Mouse (Mus musculus) ovary, postnatal 14 days (tissue): ENCODE data around the gene Tmem106a.
"Not testable (repeated sequence)": the region's sequence is repeated elsewhere in the genome, so short reads cannot be mapped to it uniquely, and the experiment has no call there.

Source experiments
- DNase-seq: peaks from one replicate; pipeline ENCODE4 v3.0.0; 2022; ENCODE audit warnings: low spot score

Tmem106a gene

DNA sequence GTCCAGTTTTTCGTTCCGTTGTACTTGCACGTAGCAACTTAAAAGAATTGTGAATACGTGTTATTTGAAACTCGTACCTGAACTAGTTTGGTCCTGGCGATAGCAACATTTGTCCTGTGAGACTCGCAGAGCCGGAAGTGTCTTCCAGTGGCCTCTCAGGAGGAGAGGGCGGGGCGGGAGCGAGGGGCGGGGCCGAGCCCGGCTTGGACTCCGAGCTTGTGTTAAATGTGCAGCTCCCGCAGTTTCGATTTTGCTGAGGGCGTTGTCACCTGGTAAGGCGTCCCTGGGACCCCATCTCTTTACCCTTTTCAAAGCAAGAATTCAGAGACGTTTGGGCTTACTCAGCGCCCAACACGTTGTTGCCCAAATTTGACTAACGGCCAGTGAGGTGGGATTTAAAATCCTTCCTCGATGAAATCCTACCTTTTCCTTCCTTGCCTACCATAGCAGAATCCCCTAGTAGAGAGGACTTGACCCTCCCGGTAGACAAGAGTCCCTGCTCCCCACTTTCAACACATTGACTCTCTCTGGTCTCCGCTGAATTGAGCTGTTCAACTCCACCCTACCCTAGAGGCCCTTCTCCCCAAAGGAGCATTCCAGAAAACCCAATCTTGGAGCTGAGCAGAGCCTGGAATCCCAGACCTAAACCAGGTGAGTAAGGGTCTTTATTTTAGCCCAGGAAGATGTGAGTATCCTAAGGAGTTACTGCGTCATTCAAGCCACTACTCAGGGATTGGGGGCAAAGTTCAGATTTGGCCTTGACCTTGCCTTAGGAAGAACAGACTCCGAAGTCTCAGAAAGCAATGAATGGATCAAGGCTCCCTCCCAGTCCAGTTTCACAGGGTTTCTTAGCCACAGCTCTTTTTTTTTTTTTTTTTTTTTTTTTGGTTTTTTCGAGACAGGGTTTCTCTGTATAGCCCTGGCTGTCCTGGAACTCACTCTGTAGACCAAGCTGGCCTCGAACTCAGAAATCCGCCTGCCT, at the start of gene Tmem106a:
TSS of gene Tmem106a (plus strand) at position 189 of the 982 bp plus-strand sequence.
- DNase-seq: peak; percentile 40

DNA sequence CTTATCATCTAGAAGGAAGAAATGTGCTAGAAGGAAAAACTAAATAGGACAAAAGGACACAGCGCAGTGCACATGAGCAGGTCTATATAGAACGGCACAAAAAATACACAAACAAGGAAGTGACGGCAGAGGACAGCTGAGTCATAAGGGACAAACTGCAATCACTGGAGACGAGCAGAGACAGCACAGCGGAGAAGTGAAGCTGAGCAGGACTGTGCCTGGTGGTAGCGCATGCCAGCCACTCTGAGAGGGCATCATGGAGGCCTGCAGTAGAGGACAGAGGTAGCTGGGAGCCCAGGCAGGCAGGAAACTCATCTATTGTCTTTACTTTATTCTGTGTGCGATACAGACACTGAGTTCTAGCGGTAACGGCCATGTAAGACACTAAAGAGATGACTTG, 38.5 kb upstream of the Tmem106a start:
- DNase-seq: no peak

DNA sequence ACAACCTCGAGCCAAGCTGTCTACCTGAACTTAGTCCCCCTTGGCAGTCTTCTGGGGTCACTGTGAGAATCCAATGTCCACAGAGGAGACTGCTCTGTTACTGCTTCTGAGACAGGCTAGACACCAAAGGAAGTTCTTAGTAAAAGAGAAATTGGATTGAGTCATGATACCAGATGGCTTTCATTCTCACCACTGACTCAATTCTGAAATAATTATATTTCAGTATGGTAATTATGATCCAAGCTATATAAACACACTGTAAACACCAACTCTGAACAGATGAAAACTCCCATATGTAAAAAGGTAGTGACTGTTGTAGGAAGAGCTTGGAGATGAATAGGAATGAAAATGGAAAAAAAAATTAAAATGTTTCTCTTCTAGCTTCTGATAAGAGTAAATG, 37.9 kb upstream of the Tmem106a start:
- DNase-seq: no peak

DNA sequence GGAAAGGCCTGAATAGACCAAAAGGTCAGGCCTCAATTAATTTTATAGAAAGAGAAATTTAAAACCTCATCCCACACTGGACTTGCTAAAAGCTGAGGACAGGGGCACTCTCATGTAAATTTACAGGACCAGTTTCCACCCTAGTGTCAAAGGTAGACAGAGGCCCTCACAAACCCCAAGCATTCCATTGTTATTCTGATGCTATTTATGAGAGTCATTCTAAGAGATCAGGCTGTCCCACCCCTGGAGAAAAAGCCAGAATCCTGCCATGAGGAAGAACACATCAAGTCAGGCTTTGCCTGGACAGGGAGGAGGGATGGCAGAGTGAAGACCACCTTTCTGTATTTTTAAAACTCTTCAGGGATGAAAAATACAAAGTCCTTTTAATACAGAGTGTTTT, 33.5 kb upstream of the Tmem106a start:
- DNase-seq: no peak

DNA sequence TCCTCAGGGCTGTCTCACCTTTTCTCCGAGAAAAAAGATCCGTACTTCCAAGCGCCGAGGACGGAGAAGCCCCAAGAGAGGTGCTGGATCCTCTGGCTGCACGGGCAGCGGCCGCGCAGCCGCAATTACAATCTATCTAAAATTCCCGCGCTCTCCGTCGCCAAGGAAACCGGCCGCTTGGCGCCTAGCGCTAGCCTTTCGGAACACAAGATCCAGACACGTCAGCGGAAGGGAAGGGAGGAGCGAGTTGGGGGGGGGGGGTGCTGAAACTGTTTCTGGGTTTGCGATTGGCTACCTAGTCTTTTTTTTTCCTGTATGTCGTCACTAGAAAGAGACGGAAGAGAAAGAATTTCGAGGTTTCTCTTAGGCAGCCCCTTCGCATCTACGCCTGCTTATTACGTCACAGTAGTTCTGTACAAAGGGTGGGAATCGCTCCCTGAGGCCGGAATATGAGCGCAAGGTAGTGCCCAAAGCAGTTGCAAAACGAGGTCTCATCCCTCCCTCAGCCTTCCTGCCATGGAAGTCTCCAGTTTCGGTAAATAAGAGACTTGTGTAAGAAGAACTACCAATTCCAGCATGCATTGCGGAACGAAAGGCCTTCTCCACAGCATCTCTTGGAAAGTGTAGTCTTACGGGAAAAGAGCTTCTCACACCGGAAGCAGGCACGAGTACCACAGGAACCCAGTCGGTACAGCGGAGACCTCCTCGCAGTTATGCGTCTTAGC, 30.1 kb upstream of the Tmem106a start, which contains the start of the genes Brca1 and Nbr1:
TSS of gene Brca1 (minus strand) at position 205 of the 725 bp plus-strand sequence.
TSS of gene Nbr1 (plus strand) at position 399 of the 725 bp plus-strand sequence.
- DNase-seq: peak; percentile 85

DNA sequence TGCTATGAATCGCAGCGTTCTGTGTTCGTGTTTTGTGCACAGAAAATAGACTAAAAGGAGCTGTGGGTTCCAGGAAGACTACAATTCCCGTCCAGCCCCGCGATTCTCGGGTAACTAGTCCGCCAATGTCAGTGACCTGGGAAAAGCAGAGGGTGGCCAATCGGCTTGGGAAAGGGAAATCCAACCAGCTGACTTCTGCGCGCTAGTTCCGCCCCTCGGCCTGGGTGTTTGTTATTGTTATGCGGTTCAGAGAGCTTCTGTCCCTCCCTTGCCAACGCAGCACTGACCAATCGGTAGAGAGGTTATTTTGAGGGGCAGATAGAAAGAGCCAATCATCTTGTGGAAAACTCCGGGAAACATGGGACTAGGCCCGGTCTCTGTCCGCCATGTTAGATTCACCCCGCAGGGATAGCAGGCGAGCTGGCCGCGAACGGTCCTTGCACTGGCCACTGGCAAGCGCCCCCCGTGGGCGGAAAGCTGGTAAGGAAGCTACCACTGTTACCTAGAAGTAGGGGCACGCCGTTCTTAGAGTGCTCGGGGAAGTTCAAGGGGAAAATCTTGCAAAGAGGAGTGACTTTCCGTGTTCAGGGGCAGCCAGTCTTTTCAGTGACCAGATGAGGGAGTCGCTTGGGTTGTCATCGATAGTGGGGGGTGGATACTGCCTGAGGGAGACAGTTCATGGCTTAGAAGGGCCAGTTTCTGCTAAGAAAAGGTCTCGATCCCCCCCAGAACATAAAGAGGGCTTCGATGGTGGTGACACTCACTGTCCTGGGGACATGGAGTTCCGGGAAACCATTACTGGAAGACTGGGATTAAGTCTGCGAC, 29.4 kb upstream of the Tmem106a start:
- DNase-seq: peak; percentile 85

DNA sequence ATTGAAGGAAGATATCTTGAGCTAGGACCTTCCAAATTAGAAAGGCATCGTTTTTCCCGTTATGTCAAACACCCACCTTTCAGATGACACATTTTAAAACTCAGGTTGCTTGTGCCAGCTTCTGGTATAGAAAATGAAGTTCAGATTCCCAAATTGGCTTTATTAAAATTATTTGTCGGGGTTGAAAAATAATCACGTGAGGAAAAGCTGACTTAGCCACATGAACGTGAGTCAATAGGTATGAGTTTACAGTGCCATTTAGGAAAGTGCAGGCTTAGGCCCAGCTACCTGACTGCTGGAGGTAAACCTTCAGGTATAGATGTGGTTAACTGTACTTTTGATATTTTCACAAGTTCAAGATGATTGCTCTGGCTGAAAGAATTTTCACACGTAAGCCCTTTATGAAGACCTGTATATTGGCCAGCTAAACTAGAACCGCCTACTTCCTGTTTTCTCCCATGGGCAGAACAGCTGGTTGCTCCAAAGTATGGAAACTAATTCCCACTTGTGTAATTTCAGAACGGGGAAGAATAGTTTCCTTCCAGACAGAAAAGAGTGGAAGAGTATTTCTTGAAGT, 28.6 kb upstream of the Tmem106a start:
- DNase-seq: no peak

DNA sequence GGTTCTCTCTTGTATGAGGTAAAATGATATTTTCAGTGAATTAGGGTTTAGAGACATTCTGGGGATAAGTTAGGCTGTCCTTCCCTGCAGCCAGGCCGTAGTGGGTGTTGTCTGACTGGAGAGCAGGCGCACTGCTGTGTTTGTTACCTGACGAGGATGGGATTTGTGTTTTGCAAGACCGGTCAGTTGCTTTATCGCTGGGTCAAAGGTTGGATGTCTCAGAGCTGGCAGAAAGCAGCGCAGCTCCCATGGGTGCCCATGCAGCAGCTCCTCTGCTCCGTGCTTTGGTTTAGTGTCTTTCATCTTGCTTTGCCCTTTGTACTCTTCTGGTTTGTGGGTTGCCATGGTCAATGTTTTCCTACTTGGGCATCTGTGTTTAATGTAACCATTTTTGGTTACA, 25.5 kb upstream of the Tmem106a start:
- DNase-seq: no peak

DNA sequence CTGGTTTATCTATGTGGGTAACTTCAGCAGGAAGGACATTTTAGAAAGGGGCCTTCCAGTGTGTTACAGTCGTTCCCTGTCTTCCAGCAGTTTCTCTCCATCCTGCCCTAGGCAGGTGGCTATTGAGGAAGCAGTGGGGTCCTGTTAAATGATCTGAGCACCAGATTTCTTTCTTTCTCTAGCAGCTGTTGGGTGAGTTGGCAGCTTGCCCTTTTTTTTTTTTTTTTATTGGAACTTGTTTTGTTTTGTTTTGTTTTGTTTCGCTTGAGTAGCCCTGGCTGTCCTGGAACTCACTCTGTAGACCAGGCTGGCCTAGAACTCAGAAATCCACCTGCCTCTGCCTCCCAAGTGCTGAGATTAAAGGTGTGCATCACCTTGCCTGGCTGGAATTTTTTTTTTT, 25.1 kb upstream of the Tmem106a start:
- no peak for DNase-seq

DNA sequence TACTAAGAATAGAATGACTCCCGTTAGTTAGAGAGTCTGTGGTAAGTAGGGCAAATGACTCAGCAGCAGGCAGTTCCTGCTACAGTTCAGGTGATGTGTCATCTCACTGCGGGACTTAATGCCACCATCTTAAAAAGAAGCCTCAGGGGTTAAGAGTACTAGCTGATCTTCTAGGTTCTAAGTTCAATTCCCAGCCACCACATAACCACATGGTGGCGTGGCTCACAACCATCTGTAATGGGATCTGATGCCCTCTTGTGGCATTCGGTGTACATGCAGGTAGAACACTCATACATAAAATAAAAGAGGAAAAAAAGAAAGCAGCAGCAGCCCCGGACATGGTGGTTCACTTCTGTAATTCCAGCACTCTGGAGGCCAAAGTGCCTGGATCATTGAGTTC, 19.7 kb upstream of the Tmem106a start:
- peak; percentile 15 for DNase-seq

DNA sequence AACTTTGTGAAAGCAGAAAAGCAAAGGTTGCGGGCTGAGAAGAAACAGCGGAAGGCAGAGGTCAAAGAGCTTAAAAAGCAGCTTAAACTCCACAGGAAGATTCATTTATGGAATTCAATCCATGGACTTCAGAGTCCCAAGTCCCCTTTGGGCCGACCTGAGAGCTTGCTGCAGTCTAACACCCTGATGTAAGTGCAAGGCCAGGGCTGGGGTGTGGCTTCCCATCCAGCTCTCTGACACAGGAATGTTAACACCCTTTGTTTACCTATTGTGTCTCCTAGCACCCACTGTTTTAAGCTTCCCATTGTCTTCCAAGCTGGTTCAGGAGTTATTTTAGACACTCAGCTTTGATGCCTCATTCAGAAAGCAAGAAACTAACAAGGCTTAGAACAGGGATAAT, 13.6 kb upstream of the Tmem106a start:
- DNase-seq: no peak

DNA sequence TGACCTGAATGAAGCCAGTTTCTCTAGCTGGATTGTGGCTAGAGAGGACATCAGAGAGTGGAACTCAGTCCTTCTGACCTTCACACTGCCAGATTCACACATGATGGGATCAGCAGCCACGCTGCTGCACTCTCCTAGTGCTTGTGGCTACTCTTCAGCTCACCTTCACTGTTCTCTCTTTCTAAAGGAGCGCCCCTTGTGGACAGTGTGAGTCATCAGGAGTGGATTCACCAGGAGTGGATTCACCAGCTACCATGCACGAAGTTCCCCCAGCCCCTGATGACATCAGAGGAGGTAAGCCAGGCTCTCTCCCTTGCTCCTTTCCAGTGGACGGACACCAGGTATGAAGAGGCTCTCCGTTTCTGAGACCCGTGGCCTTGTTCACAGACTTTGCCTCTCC, 5.9 kb upstream of the Tmem106a start:
- DNase-seq: no peak

DNA sequence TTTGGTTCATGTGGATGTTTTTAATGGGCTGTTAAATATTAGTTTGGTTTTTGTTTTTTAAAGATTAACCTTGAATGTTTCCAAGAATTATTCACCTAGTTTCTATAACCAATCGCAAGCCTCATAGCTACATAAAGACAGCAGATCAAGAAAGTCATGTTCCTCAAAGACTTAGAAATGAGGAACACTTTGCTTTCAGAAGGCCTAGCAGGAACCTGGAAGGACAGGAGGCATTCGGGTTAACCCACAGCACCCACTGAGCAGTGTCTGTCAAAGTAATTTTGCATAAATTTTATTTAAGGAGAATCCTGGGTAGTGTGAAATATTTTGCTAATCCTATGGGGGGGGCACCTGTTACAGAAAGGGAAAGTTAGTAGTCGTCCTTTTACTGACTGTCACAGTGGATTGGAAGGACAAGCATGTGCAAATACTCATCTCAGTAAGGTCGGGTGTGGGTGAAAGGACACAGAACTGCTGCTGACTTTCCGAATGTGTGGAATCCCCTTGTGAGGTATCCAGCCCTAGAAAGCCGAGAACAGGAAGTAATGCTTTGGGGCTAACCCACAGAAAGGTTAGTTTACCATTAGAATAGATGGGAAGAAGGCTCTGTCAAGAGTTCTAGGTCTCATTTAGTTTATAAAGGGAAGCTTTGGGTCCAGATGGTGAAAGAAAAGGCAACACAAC, 819 bp upstream of the Tmem106a start:
- DNase-seq: no peak

DNA sequence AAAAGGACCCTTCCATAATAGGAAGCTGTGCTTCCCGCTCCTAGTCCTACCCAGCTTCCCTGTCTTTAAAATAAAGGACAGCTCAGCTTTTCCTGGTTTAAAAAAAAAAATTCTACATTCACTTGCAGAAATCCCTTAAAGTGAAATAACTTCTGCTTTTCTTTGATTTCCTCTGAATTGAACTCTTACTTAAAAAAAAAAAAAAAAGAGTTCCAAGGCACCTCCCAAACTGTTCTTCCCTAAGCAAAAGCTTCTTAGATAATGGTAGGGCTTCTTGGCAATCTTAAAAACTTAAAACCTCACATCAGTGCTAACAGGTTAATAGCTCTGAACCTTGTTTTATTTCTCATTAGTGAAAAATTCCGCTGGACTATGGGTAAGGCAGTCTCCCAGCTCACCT, 1.2 kb downstream of the Tmem106a start:
- DNase-seq: no peak

DNA sequence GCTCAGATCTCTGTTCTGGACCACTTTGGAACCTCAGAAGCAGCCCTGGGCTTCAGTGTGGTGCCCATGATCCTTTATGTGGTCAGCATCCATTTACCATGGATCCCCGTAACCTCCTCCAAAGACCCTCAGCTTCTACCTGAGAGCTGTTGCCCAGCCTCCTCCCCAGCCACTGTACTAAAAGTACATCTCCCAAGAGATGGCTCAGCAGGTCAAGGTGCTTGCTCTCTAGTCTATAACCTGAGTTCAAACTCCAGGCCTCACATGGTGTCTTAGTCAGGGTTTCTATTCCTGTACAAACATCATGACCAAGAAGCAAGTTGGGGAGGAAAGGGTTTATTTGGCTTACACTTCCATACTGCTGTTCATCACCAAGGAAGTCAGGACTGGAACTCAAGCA, 3.0 kb downstream of the Tmem106a start:
- not testable (repeated sequence) for DNase-seq

DNA sequence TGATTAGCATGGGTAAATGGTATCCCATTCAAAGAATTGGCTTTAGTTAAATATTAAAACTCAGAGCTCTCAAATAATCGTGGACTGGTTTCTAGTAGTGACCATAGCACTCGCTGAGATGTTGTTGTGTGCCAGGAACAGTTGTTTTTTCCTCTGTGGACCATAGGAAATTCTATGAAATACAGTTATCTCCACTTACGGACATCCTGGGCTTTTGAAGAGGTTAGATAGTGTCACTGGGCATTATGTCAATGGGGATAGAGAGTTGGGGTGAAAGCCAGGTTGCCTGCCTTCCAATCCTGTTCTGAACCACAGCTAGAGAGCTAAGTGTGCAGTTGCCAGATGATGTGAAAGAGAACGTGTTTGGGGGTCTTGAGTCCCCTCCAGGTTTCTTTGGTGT, 3.8 kb downstream of the Tmem106a start:
- DNase-seq: no peak

DNA sequence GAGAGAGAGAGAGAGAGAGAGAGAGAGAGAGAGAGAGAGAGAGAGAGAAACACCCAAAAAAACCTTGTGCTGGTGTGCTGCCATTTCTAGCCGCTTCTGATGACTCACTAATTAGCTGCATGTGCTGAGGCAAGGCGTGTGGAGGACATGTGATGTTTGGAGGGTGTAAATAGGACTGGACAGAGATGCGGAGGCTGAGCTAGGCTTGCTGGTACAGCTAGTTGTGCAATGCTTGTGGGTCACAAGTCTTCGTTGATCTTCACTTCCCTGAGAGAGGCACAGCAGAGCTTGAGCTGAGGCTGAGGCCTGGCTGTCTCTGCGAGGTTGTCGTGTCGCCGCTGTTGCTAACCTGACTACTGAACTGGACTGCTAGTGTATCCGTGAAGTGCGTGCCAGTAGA, 5.6 kb downstream of the Tmem106a start:
- no peak for DNase-seq

DNA sequence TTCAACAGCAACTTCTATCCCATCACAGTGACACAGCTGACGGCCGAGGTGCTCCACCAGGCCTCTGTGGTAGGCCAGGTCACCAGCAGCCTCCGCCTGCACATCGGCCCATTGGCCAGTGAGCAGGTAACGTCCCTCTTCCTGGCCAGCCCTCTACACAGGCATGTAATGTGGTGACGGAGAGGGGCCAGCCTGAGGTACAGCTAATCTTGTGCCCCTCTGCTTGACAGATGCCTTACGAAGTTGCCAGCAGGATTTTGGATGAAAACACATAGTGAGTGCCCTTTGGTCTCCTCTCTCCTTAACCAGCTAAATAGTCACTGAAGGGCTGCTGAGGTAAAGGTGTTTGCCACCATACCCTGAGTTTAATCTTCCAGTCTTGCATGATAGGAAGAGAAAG, 6.8 kb downstream of the Tmem106a start:
- DNase-seq: no peak

DNA sequence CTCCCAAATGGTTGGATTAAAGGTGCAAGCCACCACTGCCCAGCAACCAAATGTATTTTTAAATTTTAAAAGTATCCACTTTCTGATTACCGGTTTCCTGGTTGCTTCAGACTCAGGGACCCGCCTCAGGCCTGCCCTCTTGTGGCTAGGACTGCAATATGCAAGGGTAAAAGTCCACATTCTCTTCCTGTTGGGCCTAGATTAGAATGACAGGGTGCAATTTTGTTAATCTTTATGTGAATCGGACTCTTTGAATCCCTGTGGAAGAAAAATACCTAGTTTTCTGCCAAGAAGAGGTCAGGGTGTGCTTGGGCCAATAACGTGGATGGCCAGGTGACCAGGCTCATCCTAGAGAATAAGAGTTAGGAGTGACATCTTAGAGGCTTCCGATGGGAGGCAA, 7.4 kb downstream of the Tmem106a start:
- peak; percentile 28 for DNase-seq

DNA sequence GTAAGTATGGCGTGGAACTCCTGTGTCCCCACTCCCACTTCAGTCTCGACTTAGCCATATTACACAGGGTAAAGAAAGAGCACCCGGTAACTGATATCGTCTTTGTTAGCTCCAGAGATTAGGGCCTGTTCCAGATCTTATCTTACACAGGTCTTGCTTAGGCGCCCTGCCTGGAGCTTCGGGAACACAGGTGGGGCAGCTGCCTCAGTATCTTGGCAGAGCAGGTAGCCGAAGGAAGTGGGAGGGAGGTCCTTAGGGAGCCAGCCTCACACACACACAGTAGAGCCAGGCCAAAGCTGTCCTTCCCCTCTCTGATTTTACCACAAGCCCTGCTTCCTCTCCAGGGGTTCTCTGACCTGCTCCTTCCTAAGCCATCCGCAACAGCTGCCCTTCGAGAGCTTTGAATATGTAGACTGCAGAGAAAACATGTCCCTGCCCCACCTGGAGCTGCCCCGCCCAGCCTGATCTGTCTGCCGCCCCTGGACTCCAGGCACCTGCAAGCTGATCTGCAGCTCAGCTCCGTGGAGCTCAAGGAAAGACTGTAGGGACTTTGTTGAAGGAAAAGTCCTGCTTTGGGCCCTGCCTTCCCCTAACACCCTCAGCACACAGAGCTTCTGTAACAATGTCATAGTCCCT, 8.1 kb downstream of the Tmem106a start:
- DNase-seq: no peak

DNA sequence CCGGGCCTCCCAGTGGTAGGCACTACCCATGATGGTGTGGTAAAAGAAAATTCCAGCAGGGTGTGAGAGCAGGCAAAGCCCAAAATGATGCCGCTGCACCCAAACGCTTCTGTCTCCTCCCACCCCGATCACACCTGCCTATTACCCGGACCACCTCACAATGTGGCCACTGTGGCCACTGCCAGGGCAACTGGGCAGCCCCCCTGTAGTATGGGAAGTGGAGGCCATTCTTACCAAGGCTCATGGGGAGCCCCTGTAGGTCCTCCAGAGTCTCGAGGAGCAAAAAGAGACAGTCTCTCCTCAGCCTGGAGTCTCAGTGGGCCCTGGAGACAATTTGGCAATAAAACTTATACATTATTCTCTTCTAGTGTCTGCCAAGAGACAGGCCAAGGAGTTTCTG, 17.1 kb downstream of the Tmem106a start, which contains the start of gene Gm11634:
TSS of gene Gm11634 (minus strand) at position 101 of the 400 bp plus-strand sequence.
- no peak for DNase-seq
